Mouse (Mus musculus) lung, adult 2 months (tissue): ENCODE measurements at regions not wholly inside any gene's neighbourhood (a gene's known extent, or its start where the extent isn't known, plus 50 kb on each side); places are given as distances from the start of the nearest gene placed in this dataset.

Experiments
- CTCF ChIP-seq: fragments of 200-500 bp; IDR thresholded peaks from 2 replicates; pipeline ENCODE4 v1.5.1; 2011; ENCODE audit warnings: mild to moderate bottlenecking, low read length, control low read depth; ENCODE audit not compliant: insufficient read depth
- POLR2A ChIP-seq: fragments of 200-500 bp; IDR thresholded peaks from 2 replicates; pipeline ENCODE4 v1.6.1; 2011; ENCODE audit warnings: low read depth, mild to moderate bottlenecking, control low read depth, low read length, borderline replicate concordance; ENCODE audit errors: extremely low read depth

DNA sequence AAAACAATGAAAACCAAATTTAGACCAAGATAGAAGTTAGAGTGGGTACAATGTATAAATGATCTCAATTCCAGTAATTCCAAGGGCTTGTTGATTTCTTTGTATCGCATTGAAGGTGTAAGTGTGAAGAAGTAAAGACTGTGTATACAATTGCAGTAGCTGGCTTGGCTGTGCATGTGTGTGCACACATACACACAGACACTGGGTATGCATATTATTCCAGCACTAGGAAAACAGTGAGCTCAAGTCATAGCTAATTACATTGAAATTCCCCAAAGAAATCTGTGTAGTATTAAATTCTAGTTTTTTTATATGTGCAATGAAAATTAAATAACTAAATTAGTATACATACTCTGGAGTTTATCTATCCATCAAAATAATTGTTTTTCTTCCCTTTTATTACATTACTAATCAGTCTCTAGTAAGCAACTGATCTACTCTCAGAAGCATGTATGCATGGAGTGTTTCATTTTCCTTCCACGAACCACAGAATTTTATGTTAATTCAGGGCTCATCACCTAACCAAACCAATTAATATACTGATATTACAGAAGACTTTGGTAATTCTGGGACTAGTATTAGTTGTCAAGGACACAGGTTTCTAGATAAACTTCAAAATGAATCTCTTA is 56.5 kb downstream of the Gm8797 start:
- TF ChIP-seq POLR2A = no peak
- TF ChIP-seq CTCF = no peak
